Mouse (Mus musculus) bone marrow macrophage, adult 2 months (primary cell): Measurements from ENCODE around the gene Agbl4.

Source experiments
- CTCF ChIP-seq: IDR thresholded peaks from 2 replicates; pipeline ENCODE4 v1.5.1; 2012; ENCODE audit warnings: low read depth, mild to moderate bottlenecking, low read length, moderate library complexity
- POLR2A ChIP-seq: IDR thresholded peaks from 2 replicates; pipeline ENCODE4 v1.6.1; 2012; ENCODE audit warnings: mild to moderate bottlenecking, low read depth, low read length, borderline replicate concordance

DNA sequence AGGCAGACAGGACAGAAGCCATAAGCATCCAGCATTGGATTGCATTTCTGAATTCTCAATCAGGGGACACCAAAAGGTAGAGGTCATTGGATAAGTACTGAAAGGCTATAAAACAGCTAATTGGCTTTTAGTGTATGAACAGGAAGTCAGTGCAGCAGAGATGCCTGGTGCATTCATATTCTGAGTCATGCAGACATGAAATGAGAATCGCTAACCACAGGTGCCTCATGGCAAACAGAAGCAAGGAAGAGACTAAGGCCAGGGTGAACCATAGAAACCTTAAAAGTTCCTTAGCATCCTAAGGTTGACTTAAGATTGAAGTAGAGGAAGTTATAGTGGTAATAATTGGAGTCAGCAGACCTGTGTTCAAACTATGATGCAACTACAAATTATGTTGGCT lies 687.9 kb downstream of the Agbl4 start:
- no peak for TF ChIP-seq CTCF
- TF ChIP-seq POLR2A, result no peak
